Mouse (Mus musculus): ENCODE results near the gene Acsf2.

DNA sequence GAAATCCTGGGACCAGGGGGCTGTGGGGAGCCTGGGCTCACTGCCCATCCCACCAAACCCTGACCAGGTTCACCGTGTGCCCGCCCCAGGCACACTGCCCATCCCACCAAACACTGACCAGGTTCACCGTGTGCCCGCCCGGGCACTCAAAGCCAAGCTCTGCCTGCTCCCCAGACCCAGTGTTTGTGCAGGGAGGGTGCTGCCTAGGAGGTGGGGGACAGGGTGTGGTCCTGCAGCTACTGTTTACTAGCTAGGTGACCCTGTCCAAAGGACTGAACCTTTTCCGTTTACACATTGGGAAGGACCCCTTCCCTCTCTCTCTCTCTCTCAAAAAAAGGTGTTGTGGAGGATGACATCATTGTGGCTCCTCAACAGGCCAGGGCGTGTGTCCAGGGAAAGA lies 34.3 kb downstream of the Acsf2 start:
- TF ChIP-seq POLR2A (IDR thresholded peaks at IDR 0.05; ENCODE audit: control insufficient read depth, extremely low read depth, insufficient read depth, low read length, poor library complexity) (no peak), CTCF (IDR thresholded peaks at IDR 0.05; ENCODE audit: borderline replicate concordance, control insufficient read depth, extremely low read depth, insufficient read depth, low read length, poor library complexity) (no peak)

Data from thymus, adult 2 months (tissue).